Mouse (Mus musculus): ENCODE results near the gene Dok7. TPM values are rescaled to one million over a fixed set of nuclear protein-coding genes. Genes with fewer than 3 reads are reported as not detected.

Gene Dok7
- polyA plus RNA-seq, 1 experiment from 2014 or later, result 12.0 TPM

- Histone ChIP-seq H3K4me1 (ENCODE audit: control insufficient read depth, insufficient read depth, low read depth, low read length) (no peaks in the 10 kb centered on the region; the same call in 1 of the 2 replicates), H3K27me3 (replicated peaks; ENCODE audit: control insufficient read depth, insufficient read depth, low read length) (no peaks in the 10 kb centered on the region), H3K27ac (ENCODE audit: low read depth, low read length) (no peak overlapping the region), H3K4me3 (ENCODE audit: low read length) (no peak overlapping the region), H3K9ac (ENCODE audit: low read depth, low read length) (no peak overlapping the region), H3K9me3 (ENCODE audit: control insufficient read depth, low read length) (no peaks in the 10 kb centered on the region), H3K36me3 (ENCODE audit: control insufficient read depth, insufficient read depth, low read length) (peaks cover 23% of the 10 kb centered on the region; the same call in 1 of the 2 replicates), H3K4me2 (ENCODE audit: low read length) (no peak overlapping the region)
- 100% methylated on average over 1 of the region's 1 CpGs for WGBS
- ATAC-seq, result no peak
These were observed 27.3 kb upstream of the Dok7 start for GRCm38 (mm10) chr5:35029303-35029702.

GRCm38 (mm10) chr5:35029755-35030154 is 26.8 kb upstream of the Dok7 start:
- Histone ChIP-seq H3K36me3 (ENCODE audit: control insufficient read depth, insufficient read depth, low read length) (peaks cover 23% of the 10 kb centered on the region; the same call in 1 of the 2 replicates), H3K9me3 (ENCODE audit: control insufficient read depth, low read length) (no peaks in the 10 kb centered on the region), H3K27ac (ENCODE audit: low read depth, low read length) (no peak overlapping the region), H3K4me3 (ENCODE audit: low read length) (no peak overlapping the region), H3K4me2 (ENCODE audit: low read length) (no peak overlapping the region), H3K9ac (ENCODE audit: low read depth, low read length) (no peak overlapping the region), H3K4me1 (ENCODE audit: control insufficient read depth, insufficient read depth, low read depth, low read length) (no peaks in the 10 kb centered on the region; the same call in 1 of the 2 replicates), H3K27me3 (replicated peaks; ENCODE audit: control insufficient read depth, insufficient read depth, low read length) (no peaks in the 10 kb centered on the region)
- WGBS, result 85% methylated on average over 5 of the region's 5 CpGs
- no peak for ATAC-seq

DNA sequence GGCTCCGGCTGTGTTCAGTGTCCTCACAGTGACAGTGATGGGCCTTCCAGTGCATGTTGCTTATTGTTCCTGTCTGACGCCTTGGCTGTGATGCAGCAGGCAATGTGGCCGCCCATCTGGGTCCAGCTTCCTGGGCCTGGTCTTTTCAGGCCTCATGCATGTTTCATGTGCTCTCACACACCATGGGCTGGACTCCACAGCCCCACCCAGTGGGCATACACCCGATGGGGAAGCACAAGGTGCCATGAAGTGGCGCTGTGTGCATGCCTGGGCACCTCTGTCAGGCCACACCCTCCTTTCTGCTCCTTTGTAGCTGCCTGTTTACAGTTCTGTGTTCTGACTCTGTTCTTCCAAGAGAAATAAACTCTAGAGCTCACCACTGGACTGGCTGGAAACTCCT is 23.5 kb upstream of the Dok7 start:
- Histone ChIP-seq H3K36me3 (ENCODE audit: control insufficient read depth, insufficient read depth, low read length) (peaks cover 12% of the 10 kb centered on the region; the same call in 1 of the 2 replicates), H3K9ac (ENCODE audit: low read depth, low read length) (no peak overlapping the region), H3K4me3 (ENCODE audit: low read length) (no peak overlapping the region), H3K4me2 (ENCODE audit: low read length) (no peak overlapping the region), H3K4me1 (ENCODE audit: control insufficient read depth, insufficient read depth, low read depth, low read length) (no peaks in the 10 kb centered on the region), H3K27me3 (replicated peaks; ENCODE audit: control insufficient read depth, insufficient read depth, low read length) (no peaks in the 10 kb centered on the region), H3K27ac (ENCODE audit: low read depth, low read length) (peak overlapping the region; percentile 8; the same call in 1 of the 2 replicates), H3K9me3 (ENCODE audit: control insufficient read depth, low read length) (no peaks in the 10 kb centered on the region)
- ATAC-seq, result no peak
- 54% methylated on average over 5 of the region's 5 CpGs for WGBS

GRCm38 (mm10) chr5:35033619-35034018 is 22.9 kb upstream of the Dok7 start:
- Histone ChIP-seq H3K9me3 (ENCODE audit: control insufficient read depth, low read length) (no peaks in the 10 kb centered on the region), H3K27me3 (replicated peaks; ENCODE audit: control insufficient read depth, insufficient read depth, low read length) (no peaks in the 10 kb centered on the region), H3K4me2 (ENCODE audit: low read length) (no peak overlapping the region), H3K4me3 (ENCODE audit: low read length) (no peak overlapping the region), H3K27ac (ENCODE audit: low read depth, low read length) (no peak overlapping the region), H3K4me1 (ENCODE audit: control insufficient read depth, insufficient read depth, low read depth, low read length) (no peaks in the 10 kb centered on the region), H3K9ac (ENCODE audit: low read depth, low read length) (no peak overlapping the region), H3K36me3 (ENCODE audit: control insufficient read depth, insufficient read depth, low read length) (peaks cover 12% of the 10 kb centered on the region; the same call in 1 of the 2 replicates)
- ATAC-seq, result no peak
- WGBS, result 92% methylated on average over 1 of the region's 1 CpGs

DNA sequence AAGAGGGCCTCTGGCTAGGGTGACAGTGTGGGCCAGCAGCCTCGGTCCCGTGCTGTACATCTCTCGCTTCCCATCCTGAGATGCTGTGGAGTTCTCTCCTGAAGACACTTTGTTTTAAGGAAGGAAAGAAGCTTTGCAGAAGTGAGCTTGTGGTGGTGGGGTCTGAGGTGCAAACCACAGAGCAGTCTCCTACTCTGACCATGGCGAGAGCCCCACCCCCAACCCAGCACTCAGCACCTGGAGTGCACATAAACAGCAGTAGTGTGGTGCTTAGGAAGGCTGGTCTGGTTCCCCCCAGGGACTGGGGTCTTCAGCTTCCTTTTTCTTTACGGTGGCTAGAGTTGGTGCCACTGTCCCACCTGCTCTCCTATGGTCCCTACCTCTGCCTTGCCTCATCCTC is 21.4 kb upstream of the Dok7 start:
- Histone ChIP-seq H3K9me3 (ENCODE audit: control insufficient read depth, low read length) (no peaks in the 10 kb centered on the region), H3K27ac (ENCODE audit: low read depth, low read length) (no peak overlapping the region), H3K9ac (ENCODE audit: low read depth, low read length) (no peak overlapping the region), H3K4me2 (ENCODE audit: low read length) (no peak overlapping the region), H3K4me1 (ENCODE audit: control insufficient read depth, insufficient read depth, low read depth, low read length) (no peaks in the 10 kb centered on the region), H3K36me3 (ENCODE audit: control insufficient read depth, insufficient read depth, low read length) (peaks cover 6% of the 10 kb centered on the region; the same call in 1 of the 2 replicates), H3K27me3 (replicated peaks; ENCODE audit: control insufficient read depth, insufficient read depth, low read length) (no peaks in the 10 kb centered on the region), H3K4me3 (ENCODE audit: low read length) (no peak overlapping the region)
- WGBS, result 89% methylated on average over 5 of the region's 5 CpGs
- no peak for ATAC-seq

DNA sequence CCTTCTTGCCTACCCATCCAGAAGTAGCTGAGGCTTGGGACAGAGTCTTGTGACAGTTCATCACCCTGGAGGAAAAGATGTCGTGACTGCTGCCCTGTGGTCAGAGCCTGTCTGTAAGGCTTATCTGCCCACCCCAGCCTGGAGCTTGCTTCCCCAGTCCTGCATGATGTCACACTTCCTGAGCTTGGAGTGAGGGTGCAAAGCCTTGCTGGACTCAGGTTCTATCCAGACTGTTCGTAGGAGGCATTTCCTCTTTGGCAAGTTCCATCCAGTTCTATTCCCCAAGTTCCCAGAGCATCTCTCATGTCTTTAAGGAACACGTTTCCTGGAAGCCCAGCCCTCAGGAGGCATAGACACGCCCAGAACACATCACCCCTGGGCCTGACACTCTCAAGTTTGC is 20.8 kb upstream of the Dok7 start:
- H3K4me2 ChIP-seq (ENCODE audit: low read length), result no peak overlapping the region
- no peak for ATAC-seq
- H3K9me3 ChIP-seq (ENCODE audit: control insufficient read depth, low read length), result no peaks in the 10 kb centered on the region
- no peak overlapping the region for H3K9ac ChIP-seq (ENCODE audit: low read depth, low read length)
- no peak overlapping the region for H3K4me3 ChIP-seq (ENCODE audit: low read length)
- H3K27ac ChIP-seq (ENCODE audit: low read depth, low read length), result no peak overlapping the region
- WGBS, result 81% methylated on average over 4 of the region's 4 CpGs
- H3K4me1 ChIP-seq (ENCODE audit: control insufficient read depth, insufficient read depth, low read depth, low read length), result no peaks in the 10 kb centered on the region
- H3K36me3 ChIP-seq (ENCODE audit: control insufficient read depth, insufficient read depth, low read length), result peaks cover 5% of the 10 kb centered on the region; the same call in 1 of the 2 replicates
- no peaks in the 10 kb centered on the region for H3K27me3 ChIP-seq (replicated peaks; ENCODE audit: control insufficient read depth, insufficient read depth, low read length)

DNA sequence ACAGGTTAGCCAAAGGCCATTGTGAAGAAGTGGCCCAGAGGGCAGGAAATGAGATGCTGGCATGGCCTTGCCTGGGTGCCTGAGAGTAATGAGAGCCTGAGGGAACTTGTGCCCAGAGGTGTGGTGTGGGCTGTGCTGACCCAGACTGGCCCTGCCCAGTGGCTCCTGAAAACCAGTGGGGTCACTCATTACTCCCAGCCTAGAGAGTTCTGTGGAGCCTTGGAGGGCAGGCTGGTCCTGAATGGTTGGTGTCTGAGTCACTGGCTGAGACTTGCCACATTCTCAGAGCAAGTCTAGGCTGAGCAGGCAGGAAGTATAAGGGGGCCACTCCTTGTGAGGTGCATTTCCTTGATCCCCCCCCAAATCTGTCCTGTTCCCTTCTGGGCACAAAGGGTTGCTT is 19.1 kb upstream of the Dok7 start:
- Histone ChIP-seq H3K9ac (ENCODE audit: low read depth, low read length) (no peak overlapping the region), H3K4me3 (ENCODE audit: low read length) (no peak overlapping the region), H3K27me3 (replicated peaks; ENCODE audit: control insufficient read depth, insufficient read depth, low read length) (no peaks in the 10 kb centered on the region), H3K4me2 (ENCODE audit: low read length) (no peak overlapping the region), H3K9me3 (ENCODE audit: control insufficient read depth, low read length) (no peaks in the 10 kb centered on the region), H3K36me3 (ENCODE audit: control insufficient read depth, insufficient read depth, low read length) (no peaks in the 10 kb centered on the region; the same call in 1 of the 2 replicates), H3K27ac (ENCODE audit: low read depth, low read length) (no peak overlapping the region), H3K4me1 (ENCODE audit: control insufficient read depth, insufficient read depth, low read depth, low read length) (no peaks in the 10 kb centered on the region)
- no peak for ATAC-seq

- Histone ChIP-seq H3K4me2 (ENCODE audit: low read length) (no peak within 1 kb of the TSS), H3K27me3 (replicated peaks; ENCODE audit: control insufficient read depth, insufficient read depth, low read length) (no peaks in the 10 kb centered on the region), H3K4me3 (ENCODE audit: low read length) (no peak within 1 kb of the TSS), H3K27ac (ENCODE audit: low read depth, low read length) (no peak within 1 kb of the TSS), H3K36me3 (ENCODE audit: control insufficient read depth, insufficient read depth, low read length) (no peaks in the 10 kb centered on the region), H3K9me3 (ENCODE audit: control insufficient read depth, low read length) (no peaks in the 10 kb centered on the region), H3K9ac (ENCODE audit: low read depth, low read length) (no peak within 1 kb of the TSS), H3K4me1 (ENCODE audit: control insufficient read depth, insufficient read depth, low read depth, low read length) (no peaks in the 10 kb centered on the region)
- WGBS, result 57% methylated on average over 6 of the region's 6 CpGs
- ATAC-seq, result no peak
These were observed 15.2 kb upstream of the Dok7 start, which contains the start of gene Hgfac for GRCm38 (mm10) chr5:35041268-35041829. Gene Hgfac (plus strand): TSS chr5:35041509.

DNA sequence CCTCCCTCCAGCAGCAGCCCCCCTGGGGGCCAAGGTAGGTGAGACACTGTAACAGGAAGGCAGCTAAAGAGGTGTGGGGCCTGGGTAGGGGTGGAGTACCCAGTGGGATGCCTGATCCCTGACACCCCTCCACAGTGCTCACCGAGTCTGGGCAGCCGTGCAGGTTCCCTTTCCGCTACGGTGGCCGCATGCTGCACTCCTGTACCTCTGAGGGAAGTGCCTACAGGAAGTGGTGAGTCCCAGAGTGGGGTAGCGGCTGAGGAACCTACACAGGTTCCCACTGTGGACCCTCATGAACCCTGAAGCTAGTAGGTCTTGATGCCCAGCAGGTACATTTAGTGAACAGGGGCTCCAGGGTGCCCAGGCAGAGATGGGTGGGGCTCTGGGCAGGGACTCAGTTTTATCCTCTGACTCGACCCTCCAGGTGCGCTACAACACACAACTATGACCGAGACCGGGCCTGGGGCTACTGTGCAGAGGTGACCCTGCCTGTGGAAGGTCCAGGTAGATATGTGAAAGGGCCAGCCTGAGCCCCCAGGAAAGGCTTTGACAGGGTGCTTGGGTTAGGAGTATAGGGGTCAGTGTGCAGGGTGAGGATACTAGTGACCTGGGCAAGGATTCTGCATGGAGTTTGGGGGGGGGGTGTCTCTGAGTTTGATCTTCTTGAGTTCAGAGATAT is 14.0 kb upstream of the Dok7 start:
- 79% methylated on average over 10 of the region's 10 CpGs for WGBS

More for the DNA sequence above, 14.0 kb upstream of the Dok7 start:
- H3K4me2 ChIP-seq (ENCODE audit: low read length), result no peak overlapping the region
- no peaks in the 10 kb centered on the region for H3K36me3 ChIP-seq (ENCODE audit: control insufficient read depth, insufficient read depth, low read length)
- H3K27ac ChIP-seq (ENCODE audit: low read depth, low read length), result no peak overlapping the region
- ATAC-seq, result peak; percentile 38
- no peak overlapping the region for H3K4me3 ChIP-seq (ENCODE audit: low read length)
- H3K4me1 ChIP-seq (ENCODE audit: control insufficient read depth, insufficient read depth, low read depth, low read length), result no peaks in the 10 kb centered on the region
- no peaks in the 10 kb centered on the region for H3K9me3 ChIP-seq (ENCODE audit: control insufficient read depth, low read length)
- H3K27me3 ChIP-seq (replicated peaks; ENCODE audit: control insufficient read depth, insufficient read depth, low read length), result no peaks in the 10 kb centered on the region
- no peak overlapping the region for H3K9ac ChIP-seq (ENCODE audit: low read depth, low read length)
